Mouse (Mus musculus): Measurements from ENCODE around the gene Gemin5. TPM values are rescaled to one million over a fixed set of nuclear protein-coding genes. Genes with fewer than 3 reads are reported as not detected.
A peak's percentile ranks its signal among the peaks of the same experiment; 100 is the strongest.

Gemin5 gene
- total RNA-seq, 2 experiments from 2014 or later = 8.3 to 9.9 TPM

- peak; percentile 53 to 59 for DNase-seq
- intact Hi-C loops (cut with DNase I) = loop anchor here (2.0 to 10.0 kb wide), 2 partner anchors 142 to 568 kb away; no protein-coding TSS in a partner anchor
Measured at GRCm38 (mm10) chr11:58093021-58093528, 75.3 kb downstream of the Gemin5 start, which contains the start of gene Gm12248. Gene Gm12248, minus strand, starts transcription at chr11:58093134.

GRCm38 (mm10) chr11:58092541-58092940, 75.8 kb downstream of the Gemin5 start:
- peak in 1 of 2 experiments; percentile 18 for DNase-seq
- intact Hi-C loops (cut with DNase I) = loop anchor here (2.0 to 10.0 kb wide), 2 partner anchors 142 to 568 kb away; no protein-coding TSS in a partner anchor

- DNase-seq = no peak
- intact Hi-C loops (cut with DNase I) = no loop called here
Measured at GRCm38 (mm10) chr11:58081716-58082115, 86.6 kb downstream of the Gemin5 start.

- intact Hi-C loops (cut with DNase I) = no loop called here
- DNase-seq = no peak
Measured at GRCm38 (mm10) chr11:58077270-58077669, 91.1 kb downstream of the Gemin5 start.

- intact Hi-C loops (cut with DNase I) = no loop called here
- no peak for DNase-seq
Measured at GRCm38 (mm10) chr11:58072978-58073377, 95.4 kb downstream of the Gemin5 start.

Other genes starting within 250 kb of the Gemin5 start
- gene Larp1, start 159.5 kb downstream of the Gemin5 start, total RNA-seq (2021) = 10 to 100 TPM; 52.4 to 55.3 TPM
- gene Gm12248, start 75.4 kb downstream of the Gemin5 start, total RNA-seq (2021) = not detected
- 10 to 100 TPM; 36.5 to 37.4 TPM for gene Cnot8, start 64.4 kb downstream of the Gemin5 start, total RNA-seq (2021)
- gene Mrpl22, start 3.1 kb upstream of the Gemin5 start, total RNA-seq (2021) = 10 to 100 TPM; 50.3 to 53.8 TPM
- gene Igtp, start 31.0 kb upstream of the Gemin5 start, total RNA-seq (2021) = 1 to 10 TPM; 8.7 to 9.2 TPM
- 10 to 100 TPM; 10.9 to 13.7 TPM for gene Irgm2, start 31.1 kb upstream of the Gemin5 start, total RNA-seq (2021)
- not detected for gene 4930438A08Rik, start 106.3 kb upstream of the Gemin5 start, total RNA-seq (2021)
- gene Zfp692, start 138.5 kb upstream of the Gemin5 start, total RNA-seq (2021) = 1 to 10 TPM; 3.1 to 4.0 TPM
- gene Zfp672, start 161.8 kb upstream of the Gemin5 start, total RNA-seq (2021) = 10 to 100 TPM; 36.4 to 40.8 TPM
- gene Sh3bp5l, start 162.2 kb upstream of the Gemin5 start, total RNA-seq (2021) = 10 to 100 TPM; 34.5 to 35.5 TPM
- not detected for gene Lypd8, start 210.5 kb upstream of the Gemin5 start, total RNA-seq (2021)